Mouse (Mus musculus) midbrain, embryonic 16.5 days (tissue): ENCODE data around the gene Cep57l1. TPM values are rescaled to one million over a fixed set of nuclear protein-coding genes. Genes with fewer than 3 reads are reported as not detected.

Source experiments
- ATAC-seq: fragments of 200-750 bp; cut with Nextera tagmentation; 2 replicates; pipeline ENCODE4 v1.8.0; 2017; ENCODE audit warnings: moderate TSS enrichment
- H3K27ac ChIP-seq: fragments of 300-500 bp; sonication (generic); 2 replicates; pipeline ENCODE4 v1.5.1; 2014; ENCODE audit warnings: mild to moderate bottlenecking, low read length, mixed read lengths
- H3K27me3 ChIP-seq: fragments of 300-500 bp; sonication (generic); 2 replicates; pipeline ENCODE4 v1.6.1; 2014; ENCODE audit warnings: low read depth, low read length, mixed read lengths; ENCODE audit not compliant: control insufficient read depth, insufficient read depth
- H3K36me3 ChIP-seq: fragments of 300-500 bp; sonication (generic); 2 replicates; pipeline ENCODE4 v1.6.1; 2014; ENCODE audit warnings: mild to moderate bottlenecking, low read length, moderate library complexity, mixed read lengths; ENCODE audit not compliant: control insufficient read depth, insufficient read depth
- H3K4me1 ChIP-seq: fragments of 300-500 bp; sonication (generic); 2 replicates; pipeline ENCODE4 v1.6.1; 2014; ENCODE audit warnings: mild to moderate bottlenecking, low read length, mixed read lengths; ENCODE audit not compliant: control insufficient read depth, insufficient read depth
- H3K4me2 ChIP-seq: fragments of 300-500 bp; sonication (generic); 2 replicates; pipeline ENCODE4 v1.6.1; 2014; ENCODE audit warnings: mild to moderate bottlenecking, low read length, mixed read lengths
- H3K4me3 ChIP-seq: fragments of 300-500 bp; sonication (generic); 2 replicates; pipeline ENCODE4 v1.5.1; 2014; ENCODE audit warnings: low read depth, mild to moderate bottlenecking, low read length, moderate library complexity, mixed read lengths
- H3K9ac ChIP-seq: fragments of 300-500 bp; sonication (generic); 2 replicates; pipeline ENCODE4 v1.6.1; 2014; ENCODE audit warnings: low read depth, low read length, mixed read lengths
- H3K9me3 ChIP-seq: fragments of 300-500 bp; sonication (generic); replicated peaks from 2 replicates; pipeline ENCODE4 v1.6.1; 2014; ENCODE audit warnings: mild to moderate bottlenecking, low read length, mixed read lengths; ENCODE audit not compliant: control insufficient read depth, poor library complexity, severe bottlenecking
- WGBS: fragments of 180-500 bp; shearing (Covaris S2); extraction: QIAGEN DNeasy Blood & Tissue Kit; methylation state at CpG from one replicate; pipeline ENCODE4 v1.1.7; 2014; 5-methylcytosine and 5-hydroxymethylcytosine counted together
- polyA plus RNA-seq: library from polyadenylated mRNA; unstranded; fragments of >200 nt; fragmentation: Nextera tagmentation; extraction: Ambion mirVana; gene quantifications from 2 replicates; pipeline ENCODE4 v1.2.1, GENCODE M21; 2015

Cep57l1 gene
- 15.9 and 17.8 TPM in 2 replicates for polyA plus RNA-seq

DNA sequence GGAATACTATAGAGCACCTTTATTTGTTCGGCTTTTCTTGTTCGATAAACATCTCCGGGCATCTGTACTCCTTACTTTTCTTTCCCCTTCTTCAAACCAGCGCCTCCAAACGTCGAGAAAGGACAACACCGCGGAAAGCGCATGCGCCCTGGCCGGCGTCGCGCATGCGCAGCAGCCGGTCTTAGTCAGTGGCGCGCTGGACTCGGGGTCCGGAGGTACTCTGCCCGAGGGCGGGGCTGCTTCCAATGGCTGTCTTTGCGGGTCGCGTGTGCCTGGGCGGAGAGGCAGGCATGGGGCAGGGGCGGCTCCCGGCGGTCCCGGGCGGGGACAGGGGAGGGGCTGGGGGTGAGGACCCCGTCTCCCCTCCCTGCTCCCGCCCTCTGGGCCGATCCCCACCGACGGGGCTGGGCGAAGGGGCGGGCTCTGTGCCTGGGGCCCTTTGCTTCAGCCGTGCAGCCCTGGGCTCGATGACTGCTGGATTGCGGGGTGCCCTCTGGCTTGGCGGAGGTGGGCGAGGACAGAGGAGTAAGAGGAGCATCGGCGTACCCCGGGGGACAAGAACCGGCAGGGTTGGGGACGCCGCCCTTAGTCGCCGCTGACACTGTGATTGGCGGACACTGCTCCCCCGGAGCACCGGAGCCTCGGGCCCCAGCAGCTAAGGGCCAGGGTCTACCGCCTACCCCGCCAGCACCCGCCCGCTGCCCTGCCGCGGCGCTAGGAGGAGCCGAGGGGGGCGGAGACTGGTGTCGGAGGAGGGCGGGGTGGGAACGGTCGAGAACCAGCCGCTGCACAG lies at the start of gene Cep57l1, which contains the start of gene Sesn1:
Gene Cep57l1 (minus strand): TSS at position 101 of the 793 bp plus-strand sequence.
Gene Sesn1 (plus strand): TSS at position 165 of the 793 bp plus-strand sequence.
- Histone ChIP-seq H3K36me3 (no peaks in the 10 kb centered on the region), H3K27me3 (no peaks in the 10 kb centered on the region), H3K4me2 (peak within 1 kb of the TSS; percentile 98), H3K9me3 (no peaks in the 10 kb centered on the region), H3K4me1 (peaks cover 32% of the 10 kb centered on the region), H3K4me3 (peak within 1 kb of the TSS; percentile 89), H3K27ac (peak within 1 kb of the TSS; percentile 94), H3K9ac (peak within 1 kb of the TSS; percentile 92)
- under 1% methylated on average over 63 of the region's 69 CpGs for WGBS
- ATAC-seq = peak; percentile 96

DNA sequence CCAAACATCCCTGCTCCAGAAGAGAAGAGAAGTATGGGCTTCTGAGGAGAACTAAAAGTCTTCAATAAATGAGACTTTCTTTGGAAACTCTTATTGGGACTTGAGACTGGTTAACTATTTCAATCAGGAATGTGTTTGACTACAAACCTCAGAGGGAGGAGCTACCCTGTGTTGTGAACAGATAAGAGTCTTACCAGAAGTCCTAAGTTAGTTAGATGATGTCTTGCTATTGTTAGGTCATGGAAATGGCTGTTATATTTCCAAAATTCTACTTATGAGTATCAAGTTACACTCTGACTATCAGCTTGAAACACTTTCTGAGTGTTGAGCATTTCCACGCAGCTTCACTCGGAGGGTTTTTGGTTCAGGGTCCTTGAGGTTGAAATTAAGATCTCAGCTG lies 39.0 kb upstream of the Cep57l1 start:
- no peaks in the 10 kb centered on the region for H3K9me3 ChIP-seq
- H3K4me3 ChIP-seq = no peak overlapping the region
- H3K27me3 ChIP-seq = no peaks in the 10 kb centered on the region
- no peak overlapping the region for H3K27ac ChIP-seq
- WGBS = 95% methylated on average over 2 of the region's 2 CpGs
- H3K36me3 ChIP-seq = no peaks in the 10 kb centered on the region
- no peak overlapping the region for H3K4me2 ChIP-seq
- H3K9ac ChIP-seq = no peak overlapping the region
- no peaks in the 10 kb centered on the region for H3K4me1 ChIP-seq
- ATAC-seq = no peak

DNA sequence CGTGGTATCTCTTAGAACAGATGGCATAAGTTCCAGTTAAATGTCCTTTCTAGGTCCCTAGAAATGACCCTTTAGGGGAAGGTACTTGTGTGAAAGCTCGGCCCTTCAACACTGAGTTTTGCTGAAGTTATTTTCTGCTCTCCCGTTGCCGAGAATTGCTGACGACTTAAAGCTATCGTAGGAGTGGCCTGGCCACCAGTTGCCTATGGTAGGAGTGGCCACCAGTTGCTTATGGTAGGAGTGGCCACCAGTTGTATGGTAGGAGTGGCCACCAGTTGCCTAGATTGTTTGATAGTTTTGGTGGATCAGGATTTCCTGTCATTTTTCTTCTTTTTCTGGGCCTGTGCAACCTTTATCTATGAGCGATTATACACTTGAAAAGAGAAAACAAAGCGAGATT lies 38.1 kb upstream of the Cep57l1 start:
- Histone ChIP-seq H3K9ac (no peak overlapping the region), H3K27me3 (no peaks in the 10 kb centered on the region), H3K4me3 (no peak overlapping the region), H3K27ac (no peak overlapping the region), H3K36me3 (no peaks in the 10 kb centered on the region), H3K9me3 (no peaks in the 10 kb centered on the region), H3K4me2 (no peak overlapping the region), H3K4me1 (no peaks in the 10 kb centered on the region)
- WGBS = 98% methylated on average over 8 of the region's 8 CpGs
- no peak for ATAC-seq

DNA sequence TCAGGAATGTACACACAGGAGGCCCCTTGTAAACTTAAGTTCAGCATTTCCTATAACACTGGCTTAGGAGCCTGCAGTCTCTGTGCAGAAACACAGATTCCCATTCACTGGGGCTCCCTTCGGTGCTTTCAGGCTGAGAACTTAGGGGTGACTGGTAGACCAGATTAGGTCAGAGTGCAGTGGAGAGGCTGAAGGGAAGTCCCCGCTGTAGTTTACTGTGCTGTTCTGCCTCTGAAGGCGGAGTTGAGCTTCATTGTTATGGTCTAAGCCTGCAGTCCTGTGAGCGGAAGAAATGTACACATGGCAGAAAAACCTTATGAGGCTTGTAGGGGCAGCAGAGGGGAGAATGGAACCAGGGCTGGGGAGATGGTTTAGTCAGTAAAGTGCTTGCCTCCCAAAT lies 29.2 kb upstream of the Cep57l1 start:
- WGBS = 83% methylated on average over 4 of the region's 4 CpGs
- Histone ChIP-seq H3K36me3 (no peaks in the 10 kb centered on the region), H3K9ac (no peak overlapping the region)

DNA sequence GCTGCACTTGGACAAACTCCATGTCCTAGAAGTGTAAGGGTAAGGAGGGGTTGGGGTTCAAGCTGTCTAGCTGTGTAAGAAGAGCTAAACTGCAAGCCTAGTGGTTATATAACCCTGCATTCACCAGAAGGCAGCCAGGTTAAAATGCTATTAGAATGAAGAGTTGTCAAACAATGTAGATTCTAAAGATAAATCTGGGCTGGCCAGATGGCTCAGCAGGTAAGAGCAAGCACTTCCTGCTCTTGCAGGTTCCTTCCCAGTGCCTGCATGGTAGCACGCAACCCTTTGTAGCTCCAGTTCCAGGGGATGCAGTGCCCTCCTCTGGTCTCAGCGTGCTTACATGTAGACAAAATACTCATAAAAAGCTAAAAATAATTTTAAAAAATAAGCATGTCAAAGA lies 24.5 kb upstream of the Cep57l1 start:
- H3K27me3 ChIP-seq = no peaks in the 10 kb centered on the region
- H3K36me3 ChIP-seq = no peaks in the 10 kb centered on the region
- H3K9me3 ChIP-seq = no peaks in the 10 kb centered on the region
- ATAC-seq = no peak
- no peak overlapping the region for H3K4me3 ChIP-seq
- H3K4me2 ChIP-seq = no peak overlapping the region
- 88% methylated on average over 2 of the region's 2 CpGs for WGBS
- no peak overlapping the region for H3K27ac ChIP-seq
- H3K9ac ChIP-seq = no peak overlapping the region
- no peaks in the 10 kb centered on the region for H3K4me1 ChIP-seq

More for the DNA sequence above, 29.2 kb upstream of the Cep57l1 start:
- Histone ChIP-seq H3K4me1 (no peaks in the 10 kb centered on the region), H3K27ac (no peak overlapping the region), H3K4me3 (no peak overlapping the region), H3K27me3 (no peaks in the 10 kb centered on the region), H3K4me2 (no peak overlapping the region), H3K9me3 (no peaks in the 10 kb centered on the region)
- no peak for ATAC-seq

DNA sequence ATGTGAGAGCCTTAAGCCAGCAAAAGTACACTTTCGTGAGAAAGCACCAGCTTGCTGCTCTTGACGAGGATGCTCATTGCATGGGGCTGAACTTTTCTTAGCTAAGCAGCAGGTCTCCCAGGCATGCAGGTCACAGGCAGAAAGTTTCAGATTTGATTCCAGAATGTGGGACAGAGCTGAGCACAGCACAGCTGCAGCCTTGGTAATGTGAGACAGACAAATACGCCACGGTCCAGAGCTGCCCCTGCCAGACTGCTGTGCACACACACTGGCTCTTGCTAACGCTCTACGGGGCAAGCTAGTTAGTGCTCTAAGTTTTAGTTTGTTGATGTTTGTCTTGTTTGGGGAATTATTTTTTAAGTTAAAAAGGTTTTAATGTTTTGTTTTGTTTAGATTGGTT lies 22.5 kb upstream of the Cep57l1 start:
- Histone ChIP-seq H3K4me3 (no peak overlapping the region), H3K36me3 (no peaks in the 10 kb centered on the region), H3K4me2 (no peak overlapping the region), H3K9ac (no peak overlapping the region), H3K9me3 (no peaks in the 10 kb centered on the region), H3K4me1 (no peaks in the 10 kb centered on the region), H3K27ac (no peak overlapping the region), H3K27me3 (no peaks in the 10 kb centered on the region)
- 75% methylated on average over 6 of the region's 6 CpGs for WGBS
- no peak for ATAC-seq

DNA sequence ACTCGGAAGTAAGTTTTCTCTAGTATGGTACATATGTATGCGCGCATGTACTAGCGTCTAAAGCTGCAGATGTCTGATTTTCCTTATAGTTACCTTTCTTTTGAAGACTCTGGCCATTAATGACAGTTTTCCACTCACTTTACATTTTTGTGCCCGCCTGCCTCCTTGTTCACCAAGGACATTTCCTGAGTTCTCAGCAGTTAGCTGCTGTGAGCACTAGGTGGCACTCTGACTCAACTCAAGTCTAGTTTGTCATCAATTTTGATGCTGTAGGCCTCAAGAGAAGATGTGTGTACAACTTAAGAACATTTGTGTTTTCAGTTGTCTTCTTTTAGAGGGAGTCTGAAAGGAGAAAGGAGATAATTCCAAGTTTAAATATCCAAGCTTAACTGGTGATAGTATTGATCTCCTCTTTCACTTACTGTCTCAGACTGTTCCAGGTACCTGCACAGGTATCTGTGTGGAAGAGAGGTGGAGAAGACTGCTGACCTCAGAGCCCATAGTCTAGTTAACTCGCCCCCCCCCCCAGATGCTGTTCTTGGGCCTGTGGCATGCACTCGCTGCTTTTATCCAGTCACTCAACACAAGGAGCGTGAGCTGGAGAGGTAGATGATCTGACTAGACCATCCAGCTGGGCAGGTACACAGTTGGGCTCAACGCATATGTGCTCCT lies 21.3 kb upstream of the Cep57l1 start:
- H3K36me3 ChIP-seq = no peaks in the 10 kb centered on the region
- 51% methylated on average over 9 of the region's 9 CpGs for WGBS
- no peak overlapping the region for H3K4me2 ChIP-seq
- no peaks in the 10 kb centered on the region for H3K4me1 ChIP-seq
- H3K27me3 ChIP-seq = no peaks in the 10 kb centered on the region
- peak; percentile 42; the same call in 1 of the 2 replicates for ATAC-seq
- no peak overlapping the region for H3K27ac ChIP-seq
- no peaks in the 10 kb centered on the region for H3K9me3 ChIP-seq
- no peak overlapping the region for H3K4me3 ChIP-seq
- H3K9ac ChIP-seq = no peak overlapping the region

DNA sequence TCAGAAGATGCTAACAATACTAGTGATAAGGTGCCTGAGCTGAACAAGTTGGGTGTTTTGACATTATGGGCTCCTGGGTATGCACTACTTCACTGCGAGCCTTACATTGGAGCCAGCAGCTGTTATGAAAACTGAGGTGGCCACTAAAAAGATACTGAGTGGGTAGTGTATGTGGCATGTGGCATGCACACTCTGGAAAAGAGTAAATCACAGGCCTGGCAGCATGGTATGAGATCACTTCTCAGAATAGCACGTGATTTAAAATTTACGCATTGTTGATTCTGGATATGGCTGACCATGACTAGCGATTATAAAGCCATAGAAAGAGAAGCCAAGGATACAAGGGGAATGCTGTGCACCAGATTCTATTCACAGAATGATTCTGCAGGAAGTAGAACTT lies 20.8 kb upstream of the Cep57l1 start:
- H3K4me1 ChIP-seq = no peaks in the 10 kb centered on the region
- no peaks in the 10 kb centered on the region for H3K36me3 ChIP-seq
- no peak for ATAC-seq
- no peak overlapping the region for H3K4me3 ChIP-seq
- WGBS = 65% methylated on average over 4 of the region's 4 CpGs
- H3K27ac ChIP-seq = no peak overlapping the region
- H3K4me2 ChIP-seq = no peak overlapping the region
- no peaks in the 10 kb centered on the region for H3K27me3 ChIP-seq
- no peaks in the 10 kb centered on the region for H3K9me3 ChIP-seq
- no peak overlapping the region for H3K9ac ChIP-seq

DNA sequence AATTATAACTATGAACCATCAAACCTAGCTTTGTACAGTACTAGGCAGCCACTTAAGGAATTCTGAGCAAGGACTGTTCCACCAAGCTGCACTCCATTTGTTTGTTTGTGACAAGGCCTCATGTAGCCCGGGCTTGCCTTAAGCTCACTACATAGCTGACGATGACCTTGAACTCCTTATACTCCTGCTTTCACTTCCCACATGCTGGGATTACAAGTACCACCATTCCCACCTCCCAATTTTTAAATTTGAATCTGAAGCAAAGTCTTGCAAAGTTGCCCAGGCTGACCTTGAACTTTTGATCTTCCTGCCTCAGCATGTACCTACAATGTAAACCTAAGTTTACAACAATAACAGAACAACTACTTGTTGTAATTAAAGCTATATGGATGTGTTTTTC lies 20.3 kb upstream of the Cep57l1 start:
- Histone ChIP-seq H3K27me3 (no peaks in the 10 kb centered on the region), H3K9me3 (no peaks in the 10 kb centered on the region), H3K4me2 (no peak overlapping the region), H3K27ac (no peak overlapping the region), H3K4me3 (no peak overlapping the region), H3K9ac (no peak overlapping the region), H3K4me1 (no peaks in the 10 kb centered on the region), H3K36me3 (no peaks in the 10 kb centered on the region)
- 92% methylated on average over 2 of the region's 2 CpGs for WGBS
- ATAC-seq = no peak
